Mouse (Mus musculus) splenic B cell, adult 2 months (primary cell): ENCODE measurements at regions not wholly inside any gene's neighbourhood (a gene's known extent, or its start where the extent isn't known, plus 50 kb on each side); places are given as distances from the start of the nearest gene placed in this dataset.

Experiments used
- DNase-seq: peaks from one replicate; pipeline ENCODE4 v3.0.0-alpha.2; 2011; ENCODE audit warnings: low read depth, low spot score
- H3K27me3 ChIP-seq: 2 replicates; pipeline ENCODE4 v1.6.1; 2012; ENCODE audit warnings: mild to moderate bottlenecking, low read length, moderate library complexity, mixed read lengths; ENCODE audit not compliant: control insufficient read depth, poor library complexity, insufficient read depth, severe bottlenecking
- H3K36me3 ChIP-seq: 2 replicates; pipeline ENCODE4 v1.6.1; 2012; ENCODE audit warnings: mild to moderate bottlenecking, low read length, moderate library complexity, mixed read lengths; ENCODE audit not compliant: control insufficient read depth, poor library complexity, insufficient read depth, severe bottlenecking

DNA sequence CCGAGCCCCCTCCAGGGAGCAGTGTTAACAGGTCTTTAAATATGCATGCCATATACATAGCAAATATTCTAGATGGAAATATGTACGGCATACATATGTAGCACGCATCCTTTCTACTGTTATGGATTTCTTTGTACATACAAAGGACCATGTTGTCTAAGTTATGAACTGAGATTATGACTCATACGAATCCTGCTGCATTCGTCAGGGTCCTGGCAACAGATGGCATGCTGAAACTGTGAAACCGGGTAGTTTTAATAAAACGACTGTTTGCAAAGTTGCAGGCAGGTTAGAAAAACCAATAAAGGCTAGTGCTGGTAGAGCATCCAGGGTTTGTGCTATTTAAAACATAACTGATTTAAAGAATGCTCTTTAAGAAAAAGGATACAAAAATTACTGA lies 88.8 kb upstream of the Tlk1 start:
- DNase-seq: no peak
- Histone ChIP-seq H3K27me3 (no peaks in the 10 kb centered on the region), H3K36me3 (no peaks in the 10 kb centered on the region)

DNA sequence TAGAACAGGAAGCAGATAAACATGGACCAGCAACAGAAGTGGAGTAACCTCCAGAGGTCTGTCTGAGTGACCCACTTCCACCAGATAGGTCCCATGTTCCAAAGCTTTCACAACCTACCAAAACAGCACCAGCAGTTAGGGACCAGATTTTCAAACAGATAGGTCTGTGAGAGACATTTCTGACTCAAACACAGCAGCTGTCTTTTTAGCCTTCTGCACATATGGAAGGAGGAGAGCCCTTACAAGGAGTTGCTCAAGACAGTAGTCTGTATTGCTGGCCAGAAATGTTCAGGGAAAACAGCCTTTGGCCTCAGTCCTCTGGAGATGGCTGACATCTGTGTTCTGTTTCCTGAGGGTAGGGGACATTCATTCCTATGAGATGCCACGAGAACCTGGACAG lies 83.9 kb upstream of the Tlk1 start:
- Histone ChIP-seq H3K36me3 (no peaks in the 10 kb centered on the region), H3K27me3 (no peaks in the 10 kb centered on the region)
- DNase-seq: no peak

DNA sequence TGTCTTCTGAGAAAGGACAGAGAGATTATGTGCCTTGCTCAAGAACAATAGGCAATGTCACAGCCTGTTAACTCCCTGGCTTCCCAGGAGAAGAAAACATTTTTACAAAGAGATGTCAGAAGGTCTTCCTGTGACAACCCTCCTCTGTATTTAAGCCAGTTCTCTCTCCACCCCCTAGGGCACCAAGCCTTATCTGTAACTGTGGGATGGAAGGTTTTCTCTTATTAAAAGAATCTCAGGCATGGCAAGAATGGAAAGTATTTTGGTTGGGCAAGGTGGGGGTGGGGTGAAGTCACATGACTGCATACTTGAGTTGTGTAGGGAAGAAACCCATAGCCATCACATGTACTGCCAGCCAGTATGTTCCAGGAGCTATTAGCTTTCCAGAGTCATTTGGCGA lies 83.1 kb upstream of the Tlk1 start:
- no peak for DNase-seq
- Histone ChIP-seq H3K36me3 (no peaks in the 10 kb centered on the region), H3K27me3 (no peaks in the 10 kb centered on the region)

DNA sequence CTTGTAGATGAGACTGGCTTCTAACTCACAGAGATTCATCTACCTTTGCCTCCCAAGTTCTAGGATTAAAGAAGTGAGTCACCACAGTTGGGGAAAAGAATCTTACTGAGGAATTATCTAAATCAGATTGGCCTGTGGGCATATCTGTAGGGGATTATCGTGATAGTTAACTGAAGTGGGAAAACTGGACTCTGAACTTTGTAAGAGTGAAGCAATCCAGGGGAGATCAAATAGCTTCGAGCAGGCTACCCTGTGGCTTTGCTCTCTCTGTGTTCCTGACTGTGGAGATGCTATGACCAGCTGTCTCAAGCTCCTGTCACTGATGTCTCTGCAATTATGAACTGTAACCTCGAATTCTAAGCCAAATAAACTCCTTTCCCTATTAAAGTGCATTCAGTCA lies 80.7 kb upstream of the Tlk1 start:
- DNase-seq: no peak
- no peaks in the 10 kb centered on the region for H3K27me3 ChIP-seq
- H3K36me3 ChIP-seq: no peaks in the 10 kb centered on the region

DNA sequence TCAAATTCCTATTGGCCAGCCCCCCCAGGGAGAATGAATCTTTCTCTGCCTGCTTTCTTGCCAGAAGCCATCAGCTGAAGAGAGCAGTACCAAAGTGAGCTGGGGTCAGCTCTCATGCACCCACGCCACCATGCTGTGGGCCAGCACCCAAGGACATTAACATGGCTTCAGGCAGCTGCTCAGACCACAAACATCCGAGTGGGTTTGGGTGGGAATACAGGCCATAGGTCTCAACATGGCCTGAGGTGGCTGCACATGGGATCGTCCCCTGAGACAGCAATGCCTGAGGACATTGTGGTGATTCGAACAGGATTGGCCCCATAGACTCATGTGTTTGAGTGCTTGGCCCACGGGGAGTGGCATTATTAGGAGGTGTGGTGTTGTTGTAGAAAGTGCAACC lies 78.9 kb upstream of the Tlk1 start:
- DNase-seq: no peak
- no peaks in the 10 kb centered on the region for H3K36me3 ChIP-seq
- H3K27me3 ChIP-seq: no peaks in the 10 kb centered on the region

DNA sequence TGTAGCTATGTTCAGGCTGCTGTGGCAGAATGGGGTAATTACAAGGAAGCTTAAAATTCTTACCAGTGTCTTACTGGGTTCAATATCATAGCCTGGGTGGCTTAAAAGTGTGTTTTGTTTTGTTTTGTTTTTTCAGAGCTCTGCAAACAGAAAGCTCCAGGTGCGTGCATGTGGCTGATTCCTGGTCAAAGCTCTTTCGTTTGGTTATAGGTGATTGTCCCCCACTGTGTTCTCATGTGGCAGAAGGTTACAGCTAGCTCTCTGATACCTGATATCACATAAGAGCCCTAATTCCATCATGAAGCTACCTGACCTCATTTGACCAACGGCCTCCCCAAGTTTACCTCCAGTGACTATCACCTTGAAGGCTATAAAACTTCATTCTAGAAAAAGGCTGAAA lies 76.7 kb upstream of the Tlk1 start:
- DNase-seq: no peak
- no peaks in the 10 kb centered on the region for H3K36me3 ChIP-seq
- H3K27me3 ChIP-seq: no peaks in the 10 kb centered on the region

DNA sequence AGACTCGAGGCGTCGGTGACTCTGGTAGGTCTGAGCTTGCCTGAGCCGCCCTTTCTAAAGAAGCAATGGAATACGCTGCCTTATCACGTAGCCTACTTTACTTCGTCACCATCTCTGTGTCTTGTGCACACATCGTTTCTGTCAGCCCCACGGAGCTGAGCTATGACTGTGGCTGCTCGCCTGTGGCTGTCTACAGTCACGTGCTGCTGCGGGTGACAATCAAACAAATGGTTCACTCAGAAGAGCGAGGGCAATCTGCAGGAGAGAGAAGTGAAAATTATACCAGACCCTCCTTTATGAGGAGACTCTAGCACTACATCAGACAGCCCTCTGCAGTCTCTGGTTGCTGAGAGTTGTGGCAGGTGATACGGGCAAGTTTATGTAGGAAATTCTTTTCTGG lies 76.0 kb upstream of the Tlk1 start:
- Histone ChIP-seq H3K36me3 (no peaks in the 10 kb centered on the region), H3K27me3 (no peaks in the 10 kb centered on the region)
- DNase-seq: no peak

DNA sequence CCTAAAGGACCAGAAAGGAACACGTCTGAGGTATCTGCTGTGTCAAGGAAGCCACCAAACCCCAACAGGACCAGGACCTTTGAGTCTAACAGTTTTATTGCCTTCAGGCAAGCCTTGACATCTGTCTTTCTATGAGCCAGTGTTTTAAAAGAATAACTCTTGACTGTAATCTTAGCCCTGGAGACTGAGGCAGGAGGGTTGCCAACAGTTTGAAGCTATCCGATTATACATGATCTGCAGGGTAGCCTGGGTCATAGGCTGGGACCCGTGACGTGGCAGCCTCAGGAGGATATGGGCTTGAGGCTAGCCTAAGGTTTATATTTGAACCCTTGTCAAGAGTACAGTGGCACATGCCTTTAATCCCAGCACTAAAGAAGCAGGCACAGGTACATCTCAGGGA lies 73.5 kb upstream of the Tlk1 start:
- DNase-seq: no peak
- H3K36me3 ChIP-seq: no peaks in the 10 kb centered on the region
- no peaks in the 10 kb centered on the region for H3K27me3 ChIP-seq

DNA sequence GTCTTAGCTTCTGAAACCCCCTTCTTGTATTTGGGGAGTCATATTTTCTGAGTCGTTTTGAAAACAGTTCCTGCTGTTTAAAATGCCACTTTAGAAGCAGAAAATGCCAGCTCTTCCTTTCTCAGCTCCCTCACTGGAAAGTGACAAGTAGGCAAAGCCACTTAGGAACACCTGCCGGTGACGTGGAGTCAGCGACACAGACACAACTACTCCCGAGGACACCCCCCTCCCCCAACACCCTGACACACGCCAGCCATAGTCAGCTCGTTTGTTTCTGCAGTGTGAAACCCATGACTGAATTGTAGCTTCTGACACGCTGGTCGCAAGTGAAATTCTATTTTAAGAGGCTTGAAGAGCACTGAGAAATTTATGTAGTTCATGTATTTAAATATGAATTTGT lies 72.9 kb upstream of the Tlk1 start:
- no peak for DNase-seq
- Histone ChIP-seq H3K36me3 (no peaks in the 10 kb centered on the region), H3K27me3 (no peaks in the 10 kb centered on the region)

DNA sequence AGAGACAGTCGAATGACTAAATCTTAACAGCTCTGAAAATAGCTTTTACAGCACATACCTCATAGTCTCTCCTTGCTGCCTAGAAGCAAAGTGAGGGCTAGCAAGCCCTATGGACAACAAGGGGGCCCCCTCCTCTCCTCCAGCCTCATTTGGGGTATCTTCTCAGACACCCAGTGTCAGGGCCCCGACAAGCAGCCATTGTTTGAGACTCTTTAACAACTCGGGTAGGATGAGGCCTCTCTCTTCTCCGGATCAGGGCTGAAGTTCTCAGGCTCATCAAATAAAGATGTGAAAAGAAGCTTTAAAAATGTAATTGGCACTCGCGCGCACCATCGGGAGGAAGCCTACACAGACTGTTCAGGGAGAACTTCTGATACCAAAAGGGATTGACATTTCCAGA lies 71.8 kb upstream of the Tlk1 start:
- no peaks in the 10 kb centered on the region for H3K27me3 ChIP-seq
- H3K36me3 ChIP-seq: no peaks in the 10 kb centered on the region
- DNase-seq: no peak

DNA sequence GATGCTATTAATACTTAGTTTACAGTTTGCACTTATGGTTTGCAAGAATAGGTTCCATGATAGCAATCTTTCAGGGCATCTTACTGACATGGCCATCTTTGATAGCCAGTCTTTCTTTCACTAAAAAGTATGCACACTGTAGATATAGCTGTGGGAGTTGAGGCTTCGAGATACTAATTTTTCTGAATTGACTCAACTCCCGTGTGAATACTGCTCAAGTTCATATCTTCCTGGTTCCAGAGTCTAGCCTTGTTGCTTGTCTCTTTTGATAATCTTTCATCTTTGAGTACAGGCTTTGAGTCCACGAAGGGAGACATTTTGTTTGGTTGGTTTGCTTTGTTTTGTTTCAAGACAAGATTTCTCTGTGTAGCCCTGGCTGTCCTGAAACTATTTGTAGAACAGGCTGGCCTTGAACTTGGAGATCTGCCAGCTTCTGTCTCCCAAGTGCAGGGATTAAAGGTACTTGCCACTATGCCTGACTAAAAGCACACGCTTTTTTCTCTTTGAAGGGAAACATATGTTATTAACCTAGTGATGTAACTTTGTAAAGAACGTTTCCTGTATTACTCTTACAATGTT lies 64.1 kb upstream of the Tlk1 start:
- no peaks in the 10 kb centered on the region for H3K36me3 ChIP-seq
- H3K27me3 ChIP-seq: no peaks in the 10 kb centered on the region
- no peak for DNase-seq

DNA sequence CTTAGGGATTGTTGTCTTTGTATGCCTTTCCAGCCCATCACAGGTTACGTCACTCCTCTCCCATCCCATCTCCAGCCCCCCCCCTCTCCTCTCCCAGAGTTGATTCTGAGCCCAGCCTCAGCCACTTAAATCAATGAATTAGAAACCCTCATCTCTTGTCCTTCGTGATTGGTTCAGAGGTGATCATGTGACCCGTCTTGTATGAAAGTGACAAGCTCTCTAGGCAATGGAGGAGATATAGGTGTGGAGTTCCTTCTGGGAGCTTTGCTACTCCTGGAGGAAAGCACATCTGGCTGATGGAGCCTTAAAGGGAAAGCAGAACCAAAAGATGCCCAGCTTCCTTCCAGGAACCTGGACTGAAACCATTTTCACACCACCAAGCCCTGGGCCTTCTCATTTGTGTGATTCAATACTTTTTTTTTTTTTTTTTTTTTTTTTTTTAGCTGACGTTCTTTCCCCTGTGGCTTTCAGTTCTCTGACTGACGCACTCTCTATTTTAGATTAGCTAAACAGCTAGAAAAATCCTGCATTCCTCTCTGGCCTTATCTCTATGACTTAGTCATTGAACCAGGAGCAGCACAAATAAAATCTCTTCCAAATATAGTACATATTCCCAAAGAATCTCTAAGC lies 63.4 kb upstream of the Tlk1 start:
- H3K36me3 ChIP-seq: no peaks in the 10 kb centered on the region
- no peak for DNase-seq
- H3K27me3 ChIP-seq: no peaks in the 10 kb centered on the region

DNA sequence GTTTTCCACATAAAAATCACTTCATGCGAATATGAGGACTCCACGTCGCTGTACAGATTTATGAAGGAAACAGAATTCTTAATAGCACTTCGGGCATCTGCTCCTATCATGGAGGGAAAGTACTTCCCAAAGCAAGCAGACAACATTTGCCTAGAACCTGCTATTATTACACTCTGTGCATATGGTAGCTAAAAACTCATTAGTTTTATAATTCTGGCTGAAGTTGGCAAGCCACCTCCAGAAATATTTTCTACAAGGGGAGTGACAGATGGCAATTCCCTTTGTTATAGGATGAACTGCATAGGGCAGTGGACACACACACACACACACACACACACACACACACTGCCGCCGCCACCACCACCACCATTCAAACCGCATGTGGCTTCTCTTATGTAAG lies 61.3 kb upstream of the Tlk1 start:
- no peak for DNase-seq
- no peaks in the 10 kb centered on the region for H3K27me3 ChIP-seq
- no peaks in the 10 kb centered on the region for H3K36me3 ChIP-seq

DNA sequence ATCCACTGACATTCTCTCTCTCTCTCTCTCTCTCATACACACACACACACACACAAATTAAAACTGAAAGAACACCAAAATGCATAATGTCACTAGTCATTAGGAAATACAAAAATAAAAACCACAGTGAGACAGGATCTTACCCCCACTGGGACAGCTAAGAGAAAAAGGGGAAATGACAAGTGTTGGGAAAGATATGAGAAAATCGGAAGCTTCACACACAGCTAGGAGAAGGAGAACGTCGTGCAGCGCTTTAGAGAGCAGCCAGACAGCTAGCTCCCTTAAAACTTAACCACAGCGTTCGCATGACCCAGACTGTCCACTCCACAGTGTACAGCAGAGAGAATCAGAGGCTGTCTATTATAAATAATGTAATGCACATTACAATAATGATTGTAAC lies 60.1 kb upstream of the Tlk1 start:
- Histone ChIP-seq H3K27me3 (no peaks in the 10 kb centered on the region), H3K36me3 (no peaks in the 10 kb centered on the region)
- no peak for DNase-seq

DNA sequence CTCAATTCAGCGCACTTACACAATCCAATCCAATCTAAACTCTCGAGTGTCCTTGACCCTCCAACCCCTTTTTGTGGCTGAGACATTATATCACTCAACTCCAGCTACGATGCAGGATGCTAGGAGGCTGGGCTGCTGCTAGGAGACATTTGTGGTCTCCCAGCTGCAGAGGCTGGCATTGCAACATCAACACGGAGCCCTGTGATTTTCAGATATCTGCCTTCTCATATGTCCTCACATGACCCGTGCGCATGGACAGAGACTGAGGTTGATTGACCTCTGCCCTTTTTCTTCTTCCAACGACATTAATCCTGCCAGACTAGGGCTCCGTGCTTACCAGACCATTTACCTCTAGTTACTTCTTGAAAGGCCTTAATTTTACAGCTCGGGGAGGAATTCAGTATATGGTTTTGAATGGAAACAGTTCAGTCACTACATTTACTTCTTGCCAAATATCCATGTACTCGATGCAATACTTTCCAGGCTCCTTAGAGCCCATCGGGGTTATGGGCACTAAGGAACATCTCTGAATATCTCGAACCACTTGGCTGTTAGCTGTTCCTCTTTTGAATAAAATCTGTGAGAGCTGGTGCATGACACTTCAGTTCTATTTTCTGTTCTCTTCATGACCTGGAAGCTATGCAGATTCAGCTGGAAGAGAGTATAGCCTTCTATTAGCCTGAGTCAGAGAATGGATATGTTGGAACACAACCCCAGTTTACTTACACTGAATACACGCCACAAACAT lies 52.0 kb upstream of the Tlk1 start:
- H3K36me3 ChIP-seq: no peaks in the 10 kb centered on the region
- peak; percentile 10 for DNase-seq
- no peaks in the 10 kb centered on the region for H3K27me3 ChIP-seq

DNA sequence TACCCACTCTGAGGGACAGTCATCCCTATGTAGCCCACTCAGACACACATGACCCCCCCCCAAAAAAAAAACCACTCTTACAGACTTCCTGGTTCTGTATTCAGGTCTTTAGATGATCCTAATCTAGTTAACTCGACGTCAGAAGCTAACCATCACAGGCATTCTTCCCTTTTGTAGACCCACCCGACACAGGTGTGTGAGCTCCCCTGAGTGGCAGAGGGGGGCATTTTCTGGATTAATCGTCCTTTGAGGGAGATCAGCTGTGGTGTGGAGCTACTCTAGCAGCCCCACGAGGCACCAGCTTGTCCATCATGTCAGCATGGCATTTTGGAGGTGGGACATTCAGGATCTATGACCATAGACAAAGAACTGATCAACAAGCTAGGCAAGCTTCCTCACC lies 50.7 kb upstream of the Tlk1 start:
- no peak for DNase-seq

More for the DNA sequence above, 50.7 kb upstream of the Tlk1 start:
- no peaks in the 10 kb centered on the region for H3K27me3 ChIP-seq
- H3K36me3 ChIP-seq: no peaks in the 10 kb centered on the region
